Mouse (Mus musculus): ENCODE results near the gene Hcrtr2.

The Hcrtr2 gene

GRCm38 (mm10) chr9:76323756-76324155 lies at the start of gene Hcrtr2:
Gene Hcrtr2, minus strand, starts transcription at chr9:76323856.
- DNase-seq (ENCODE audit: low read depth, low spot score), result no peak

GRCm38 (mm10) chr9:76364874-76365273 lies 41.2 kb upstream of the Hcrtr2 start:
- no peak for DNase-seq (ENCODE audit: low read depth, low spot score)

DNA sequence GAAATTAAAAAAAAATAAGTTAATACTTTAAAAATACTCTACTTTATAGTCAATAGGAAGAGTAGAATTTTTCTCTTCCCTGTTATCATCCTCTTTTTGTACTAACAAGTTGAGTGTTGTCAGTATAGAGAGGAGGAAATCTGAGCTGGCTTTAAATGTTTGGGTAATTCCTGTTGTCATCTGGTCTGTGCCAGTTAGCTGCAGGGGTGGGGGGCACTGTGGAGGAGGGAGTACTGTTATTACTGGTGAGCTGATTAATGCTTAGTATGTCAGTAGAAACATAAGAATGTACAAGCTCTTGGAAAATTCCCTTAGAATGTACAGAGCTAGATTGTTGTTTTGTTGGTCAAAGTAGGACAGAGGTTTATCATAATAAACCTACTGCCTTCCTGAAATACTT lies 36.7 kb upstream of the Hcrtr2 start:
- DNase-seq (ENCODE audit: low read depth, low spot score), result peak; percentile 1

DNA sequence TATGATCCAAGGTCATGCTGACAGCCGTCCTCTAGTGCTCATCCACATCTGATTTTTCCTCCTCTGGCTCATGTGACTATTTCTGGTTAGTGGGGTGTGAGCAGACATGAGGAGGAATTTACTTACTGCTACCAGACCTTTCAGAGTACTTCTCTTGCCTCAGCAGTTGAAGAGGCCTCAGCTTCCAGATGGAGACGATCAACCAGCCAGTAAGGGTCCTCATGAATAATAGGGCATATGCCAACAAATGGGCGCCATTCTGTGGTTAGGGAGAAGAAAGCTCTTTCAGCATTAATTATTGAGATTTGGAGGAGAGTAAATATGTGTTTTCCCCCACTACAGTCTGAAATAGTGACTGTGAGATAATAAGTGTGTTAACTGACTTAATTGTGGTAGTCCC lies 28.7 kb upstream of the Hcrtr2 start:
- DNase-seq (ENCODE audit: low read depth, low spot score), result no peak

DNA sequence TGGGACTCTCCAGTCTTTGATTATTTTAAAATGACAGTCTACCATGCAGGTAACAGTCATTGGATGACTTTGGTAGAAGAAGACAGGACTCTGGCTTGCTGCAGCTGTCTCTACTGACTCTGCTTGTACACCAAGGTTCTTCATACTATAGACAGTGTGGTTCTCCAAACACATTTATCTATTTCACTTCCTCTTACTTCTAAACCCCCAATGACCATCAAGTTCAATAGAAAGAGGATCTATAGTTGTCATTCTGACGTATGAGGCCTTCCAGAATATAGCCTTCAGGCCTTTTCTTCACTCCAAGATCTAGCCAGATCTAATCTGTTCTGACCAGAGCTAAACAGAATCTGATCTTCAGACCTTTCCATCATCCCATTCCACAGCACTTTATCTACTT lies 23.6 kb upstream of the Hcrtr2 start:
- DNase-seq (ENCODE audit: low read depth, low spot score), result no peak

- no peak for DNase-seq (ENCODE audit: low read depth, low spot score)
These were observed 7.4 kb upstream of the Hcrtr2 start for GRCm38 (mm10) chr9:76331081-76331480.

DNA sequence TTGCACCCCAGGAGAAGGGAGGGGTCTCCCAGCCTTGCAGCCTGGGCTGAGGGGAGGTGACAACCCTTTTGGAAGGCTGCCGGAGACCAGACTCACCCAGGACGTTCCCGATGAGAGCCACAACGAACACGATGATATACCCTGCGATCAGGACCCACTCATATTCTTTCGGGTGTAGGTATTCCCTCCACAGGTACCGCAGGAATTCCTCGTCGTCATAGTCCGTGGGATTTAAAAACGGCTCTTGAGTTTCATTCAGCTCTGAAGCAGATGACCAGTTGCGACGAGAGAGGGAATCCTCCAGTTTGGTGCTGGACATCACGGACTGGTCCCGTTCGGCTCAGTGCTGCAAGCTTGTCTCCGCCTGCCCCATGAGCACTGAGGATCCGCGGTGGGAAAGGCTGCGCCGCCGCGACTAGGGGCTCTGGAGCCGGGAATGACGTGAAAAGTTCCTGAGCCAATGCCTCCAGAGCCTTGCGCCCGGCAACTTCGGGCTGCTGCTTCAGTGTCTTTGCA lies 412 bp downstream of the Hcrtr2 start:
- peak; percentile 57 for DNase-seq (ENCODE audit: low read depth, low spot score)

GRCm38 (mm10) chr9:76322122-76323052 lies 1.3 kb downstream of the Hcrtr2 start:
- DNase-seq (ENCODE audit: low read depth, low spot score), result peak; percentile 20

- no peak for DNase-seq (ENCODE audit: low read depth, low spot score)
These were observed 2.1 kb downstream of the Hcrtr2 start for GRCm38 (mm10) chr9:76321589-76321988.

DNA sequence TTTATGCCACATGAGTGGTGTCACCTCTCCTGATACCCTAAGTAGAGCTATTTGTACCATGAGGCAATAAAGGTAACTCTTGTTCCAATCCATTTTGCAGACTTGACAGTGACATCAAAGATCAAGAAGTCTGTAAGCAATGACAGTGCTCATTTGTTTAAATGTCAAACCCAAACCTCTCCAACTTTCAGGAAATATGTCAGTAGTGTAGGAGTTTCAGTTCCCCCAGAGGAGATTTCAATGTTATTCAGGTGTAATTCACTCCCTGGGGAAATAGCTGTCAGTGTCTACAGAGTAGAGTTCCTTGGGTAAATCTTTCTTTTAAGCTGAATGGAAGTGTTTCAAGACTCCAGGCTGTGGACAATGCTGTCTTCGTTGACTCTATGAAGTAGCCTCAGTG lies 2.9 kb downstream of the Hcrtr2 start:
- DNase-seq (ENCODE audit: low read depth, low spot score), result no peak

GRCm38 (mm10) chr9:76318302-76318701 lies 5.4 kb downstream of the Hcrtr2 start:
- no peak for DNase-seq (ENCODE audit: low read depth, low spot score)

DNA sequence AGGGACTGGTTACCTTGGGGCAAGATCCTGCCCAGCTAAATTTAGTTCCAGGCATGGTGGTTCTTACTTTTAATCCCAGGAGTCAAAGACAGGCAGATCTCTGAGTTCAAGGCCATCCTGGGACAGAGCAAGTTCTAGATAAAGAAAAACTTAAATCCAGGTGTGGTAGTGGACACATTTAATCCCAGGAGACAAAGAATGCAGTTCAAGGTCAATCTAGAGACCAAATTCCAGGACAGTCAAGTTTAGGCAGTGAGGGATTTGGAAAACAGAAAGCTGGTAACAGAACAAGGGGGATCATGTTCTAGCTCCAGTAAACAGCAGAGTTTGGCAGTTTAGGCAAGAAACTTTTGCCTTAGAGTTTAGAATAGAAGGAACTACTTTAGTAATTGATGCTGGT lies 8.6 kb downstream of the Hcrtr2 start:
- no peak for DNase-seq (ENCODE audit: low read depth, low spot score)

DNA sequence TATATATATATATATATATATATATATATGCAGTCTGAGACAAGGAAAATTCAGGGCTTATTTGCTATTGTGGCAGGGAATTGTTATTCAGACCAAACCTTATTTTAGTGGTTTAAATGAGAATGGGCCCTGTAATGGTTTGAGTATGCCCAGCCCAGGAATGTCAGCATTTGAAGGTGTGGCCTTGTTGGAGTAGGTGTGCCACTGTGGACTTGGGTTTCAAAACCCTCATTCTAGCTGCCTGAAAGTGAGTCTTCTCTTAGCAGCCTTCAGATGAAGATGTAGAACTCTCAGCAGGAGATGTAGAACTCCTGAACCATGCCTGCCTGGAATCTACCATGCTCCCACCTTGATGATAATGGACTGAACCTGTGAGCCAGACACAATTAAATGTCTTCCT lies 9.7 kb downstream of the Hcrtr2 start:
- DNase-seq (ENCODE audit: low read depth, low spot score), result no peak

GRCm38 (mm10) chr9:76312221-76312620 lies 11.4 kb downstream of the Hcrtr2 start:
- no peak for DNase-seq (ENCODE audit: low read depth, low spot score)

DNA sequence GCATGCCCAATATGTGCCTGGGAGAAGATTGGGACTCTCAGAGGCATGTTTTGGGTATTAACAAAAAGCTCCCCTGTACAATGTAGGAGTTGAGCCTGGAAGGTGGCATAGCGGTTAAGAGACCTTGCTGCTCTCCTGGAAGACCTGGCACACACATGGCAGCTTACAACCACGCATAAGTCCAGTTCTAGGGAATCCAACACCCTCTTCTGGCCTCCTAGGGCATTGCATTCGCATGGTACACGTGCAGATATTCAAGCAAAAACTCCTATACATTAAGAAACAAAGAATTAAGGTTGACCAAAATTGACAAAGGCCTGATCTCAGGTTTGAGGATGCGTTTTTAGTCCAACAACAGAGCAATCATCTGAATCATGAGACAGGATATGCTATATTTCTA lies 32.3 kb downstream of the Hcrtr2 start:
- DNase-seq (ENCODE audit: low read depth, low spot score), result no peak

DNA sequence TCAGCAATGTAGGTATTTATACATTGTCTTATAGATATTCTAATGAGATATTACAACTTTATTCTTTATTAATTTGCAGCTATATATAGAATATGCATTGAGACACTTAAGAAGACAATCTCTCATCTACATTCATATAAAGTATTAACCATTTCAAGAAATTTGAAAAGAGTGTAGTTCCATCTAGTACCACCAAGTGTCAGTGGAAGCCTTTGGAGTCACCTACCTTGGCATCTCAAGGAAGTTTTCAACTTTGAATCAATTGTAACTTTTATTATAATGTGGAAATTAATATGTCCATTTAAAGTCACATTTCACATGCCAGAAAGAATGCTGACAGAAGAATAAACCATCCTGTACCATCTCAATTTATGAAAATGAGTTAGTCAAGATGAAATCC lies 52.8 kb downstream of the Hcrtr2 start:
- DNase-seq (ENCODE audit: low read depth, low spot score), result no peak

DNA sequence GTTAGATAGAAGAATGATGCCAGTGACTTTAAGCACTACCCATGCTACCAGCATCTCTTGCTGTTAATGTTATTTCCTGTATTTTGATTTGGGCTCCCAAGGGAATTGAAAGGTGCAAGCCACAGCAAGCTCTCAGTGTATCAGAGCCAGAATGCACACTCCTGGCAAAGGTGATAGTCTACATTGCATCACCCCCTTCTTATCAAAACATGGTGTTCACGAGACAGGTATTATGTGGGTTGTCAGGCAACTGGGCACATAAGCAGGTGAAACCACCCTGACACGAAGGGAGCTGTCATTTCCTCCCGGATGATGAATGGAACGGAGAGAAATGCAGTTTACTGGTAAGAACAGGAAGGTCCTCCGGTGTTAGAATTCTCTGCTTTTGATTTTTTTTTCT lies 65.9 kb downstream of the Hcrtr2 start:
- DNase-seq (ENCODE audit: low read depth, low spot score), result no peak

GRCm38 (mm10) chr9:76252544-76252943 lies 71.1 kb downstream of the Hcrtr2 start:
- no peak for DNase-seq (ENCODE audit: low read depth, low spot score)

DNA sequence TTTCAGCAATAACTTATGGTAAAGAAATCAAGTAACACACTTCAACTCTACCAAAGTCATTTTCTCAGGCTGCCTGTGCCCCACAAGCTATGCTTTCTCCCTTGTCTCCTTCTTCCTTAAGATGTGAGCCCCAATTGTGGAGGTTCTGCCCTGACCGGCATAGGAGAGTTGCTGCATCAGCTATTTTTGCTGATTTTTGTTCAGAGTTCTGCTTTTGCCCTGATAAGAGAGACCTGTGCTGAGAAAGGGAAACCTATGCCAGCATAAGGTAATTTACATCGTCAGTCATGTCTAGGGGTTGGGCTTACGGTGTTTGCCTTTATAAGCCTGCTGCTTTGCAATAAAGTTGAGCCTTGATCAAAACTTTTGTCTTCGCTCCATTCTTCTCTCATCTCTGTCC lies 71.5 kb downstream of the Hcrtr2 start:
- no peak for DNase-seq (ENCODE audit: low read depth, low spot score)

DNA sequence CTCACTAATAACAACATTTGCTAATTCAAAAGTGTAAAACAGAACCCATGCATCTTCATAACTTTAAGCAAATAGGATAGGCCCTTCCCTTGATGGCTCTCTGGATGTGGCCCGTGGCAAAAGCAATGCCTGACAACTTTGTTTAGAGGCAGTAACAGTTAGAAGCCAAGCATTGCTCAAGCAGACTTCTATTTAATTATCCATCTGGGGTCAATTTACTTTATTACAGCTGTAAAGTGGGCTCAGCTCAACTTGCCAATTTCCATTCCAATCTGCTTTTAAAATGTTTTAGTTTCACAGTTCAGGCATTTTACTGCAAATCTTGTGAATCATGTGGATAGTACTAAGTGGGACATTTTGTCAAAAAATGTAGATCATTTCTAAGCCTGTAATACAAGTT lies 81.3 kb downstream of the Hcrtr2 start:
- no peak for DNase-seq (ENCODE audit: low read depth, low spot score)

- no peak for DNase-seq (ENCODE audit: low read depth, low spot score)
These were observed 85.7 kb downstream of the Hcrtr2 start for GRCm38 (mm10) chr9:76237946-76238345.

DNA sequence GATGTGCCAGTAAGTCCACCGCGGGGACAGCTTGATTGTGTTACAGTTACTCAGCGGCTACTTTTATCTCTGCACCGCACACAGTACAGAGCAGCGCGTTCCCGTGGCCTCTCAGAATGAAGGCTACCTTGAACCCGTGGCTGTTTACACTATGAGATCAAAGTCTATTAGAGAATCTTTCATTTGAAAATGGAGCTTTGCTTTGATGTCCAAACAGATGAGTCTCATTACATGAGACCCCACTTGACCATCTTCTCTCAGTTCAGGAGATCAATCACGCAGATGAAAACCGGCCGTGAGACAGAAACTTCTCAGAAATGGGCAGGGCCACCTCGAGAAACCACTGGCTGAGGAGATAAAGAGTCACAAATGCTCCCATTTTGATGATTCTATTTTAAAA lies 86.4 kb downstream of the Hcrtr2 start:
- DNase-seq (ENCODE audit: low read depth, low spot score), result peak; percentile 31

DNA sequence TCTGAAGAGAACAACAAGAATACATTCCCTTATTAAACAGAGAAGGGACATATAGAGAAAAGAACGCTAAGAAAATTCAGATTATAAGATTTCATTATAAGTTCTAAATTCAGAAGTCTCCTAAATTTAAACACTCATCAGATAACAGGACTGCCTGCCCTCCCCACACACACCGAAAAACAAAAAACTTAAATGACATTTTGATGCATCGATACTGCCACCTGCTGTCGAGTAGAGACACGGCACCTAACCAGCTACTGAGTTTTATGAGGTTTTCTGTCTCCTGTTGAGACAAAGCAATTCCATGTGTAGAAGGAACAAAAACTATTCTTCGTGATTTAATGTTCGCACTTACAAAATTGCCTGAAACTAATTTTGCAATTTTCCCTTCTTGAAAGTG lies 87.0 kb downstream of the Hcrtr2 start:
- peak; percentile 85 for DNase-seq (ENCODE audit: low read depth, low spot score)
